Mouse (Mus musculus): ENCODE data around the gene Gm5678.
"Not testable (repeated sequence)": the region's sequence is repeated elsewhere in the genome, so short reads cannot be mapped to it uniquely, and the experiment has no call there.

Gm5678 gene

DNA sequence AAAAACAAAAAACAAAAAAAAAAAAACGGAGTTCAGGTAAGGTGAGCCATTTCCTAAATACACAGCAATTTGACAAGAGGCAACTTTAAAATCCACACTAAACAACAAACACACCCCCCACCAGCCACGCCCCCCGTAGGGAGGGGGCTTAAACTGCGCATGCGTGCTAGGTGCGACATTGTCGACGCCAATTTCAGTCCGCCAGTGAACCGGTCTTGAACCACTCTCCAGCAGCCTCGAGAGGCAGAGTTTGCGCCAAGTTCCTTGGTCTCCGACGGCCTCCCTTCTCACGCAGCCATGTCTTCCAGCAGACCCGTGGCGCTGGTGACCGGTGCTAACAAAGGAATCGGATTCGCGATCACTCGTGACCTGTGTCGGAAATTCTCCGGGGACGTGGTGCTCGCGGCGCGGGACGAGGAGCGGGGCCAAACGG, 20.2 kb upstream of the Gm5678 start:
- peak; percentile 83 to 89 for DNase-seq (ENCODE audit: low spot score in 2 of 2)

DNA sequence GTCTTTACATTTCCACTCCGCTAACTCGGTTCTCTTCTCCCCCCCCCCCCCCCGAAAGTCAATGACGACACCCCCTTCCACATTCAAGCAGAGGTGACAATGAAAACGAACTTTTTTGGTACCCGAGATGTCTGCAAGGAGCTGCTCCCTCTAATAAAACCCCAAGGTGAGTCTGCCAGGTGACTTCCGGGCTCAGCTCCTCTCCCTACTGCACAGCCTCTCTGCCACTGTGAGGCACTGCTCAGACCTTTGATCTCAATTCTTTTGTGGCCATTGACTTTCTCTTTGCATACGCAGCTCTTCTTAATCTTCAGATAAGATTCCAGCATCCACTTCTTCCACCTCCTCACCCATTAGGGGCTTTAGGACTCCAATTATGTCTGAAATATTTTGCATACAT, 19.2 kb upstream of the Gm5678 start:
- DNase-seq (ENCODE audit: low spot score in 2 of 2): no peak

DNA sequence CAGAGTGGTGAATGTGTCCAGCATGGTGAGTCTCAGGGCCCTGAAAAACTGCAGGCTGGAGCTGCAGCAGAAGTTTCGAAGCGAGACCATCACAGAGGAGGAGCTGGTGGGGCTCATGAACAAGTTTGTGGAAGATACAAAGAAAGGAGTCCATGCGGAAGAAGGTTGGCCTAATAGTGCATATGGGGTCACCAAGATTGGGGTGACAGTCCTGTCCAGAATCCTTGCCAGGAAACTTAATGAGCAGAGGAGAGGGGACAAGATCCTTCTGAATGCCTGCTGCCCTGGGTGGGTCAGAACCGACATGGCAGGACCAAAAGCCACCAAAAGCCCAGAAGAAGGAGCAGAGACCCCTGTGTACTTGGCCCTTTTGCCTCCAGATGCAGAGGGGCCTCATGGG, 18.1 kb upstream of the Gm5678 start:
- DNase-seq (ENCODE audit: low spot score in 2 of 2): no peak

DNA sequence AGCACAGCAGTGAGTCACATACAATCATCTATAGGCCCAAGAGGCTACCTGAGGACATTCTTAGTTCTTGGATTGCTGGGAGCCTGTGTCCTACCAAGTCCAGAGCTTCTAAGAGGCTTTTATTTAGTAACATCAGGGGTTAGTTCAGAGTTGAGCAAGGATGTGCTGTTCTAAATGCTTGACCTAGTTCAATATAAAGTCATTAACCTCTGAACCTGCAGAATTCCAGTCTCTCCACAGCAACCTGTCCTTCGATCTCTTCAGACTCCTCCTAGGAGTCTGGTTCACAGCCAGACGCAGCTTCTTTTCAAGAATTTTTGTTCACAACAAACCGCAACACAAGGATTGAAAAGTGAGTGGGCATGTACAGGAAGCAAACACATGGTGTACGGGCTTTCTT, 16.9 kb upstream of the Gm5678 start:
- no peak for DNase-seq (ENCODE audit: low spot score in 2 of 2)

DNA sequence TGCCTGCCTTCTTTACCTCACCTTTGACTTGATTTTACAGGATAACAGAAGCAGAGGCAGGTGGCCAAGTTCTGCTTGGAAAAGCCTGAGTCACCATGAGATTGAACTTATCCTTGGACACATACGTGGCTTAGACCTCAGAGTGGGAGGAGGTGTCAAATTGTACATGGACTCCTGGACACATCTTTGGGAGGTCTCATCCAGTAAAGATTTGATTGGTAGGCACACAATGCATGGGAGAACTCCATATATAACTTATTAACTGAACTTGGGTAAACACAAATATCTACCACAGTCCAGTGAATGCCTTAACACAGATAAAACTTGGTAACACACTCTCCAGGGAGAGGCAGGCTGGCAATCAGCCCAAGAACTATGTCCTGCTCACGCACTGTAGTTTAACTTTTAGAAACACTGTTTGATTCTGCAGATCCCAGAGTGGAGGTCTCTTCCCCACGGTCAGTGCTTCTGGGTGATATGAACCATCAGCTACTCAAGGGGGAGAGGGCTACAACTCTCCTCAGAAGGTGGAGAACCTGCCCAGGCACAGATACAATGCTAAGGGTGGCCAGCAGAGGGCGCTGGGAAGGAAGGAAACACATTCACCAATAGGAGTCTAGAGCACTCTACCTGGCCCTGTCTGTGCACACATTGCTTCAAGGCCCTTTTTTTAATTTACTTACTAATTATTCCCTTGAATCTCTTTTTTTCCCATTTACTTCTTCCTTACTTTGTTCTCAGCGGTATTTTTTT, 12.6 kb upstream of the Gm5678 start:
- peak in 1 of 2 experiments; percentile 57 for DNase-seq (ENCODE audit: low spot score in 2 of 2)

DNA sequence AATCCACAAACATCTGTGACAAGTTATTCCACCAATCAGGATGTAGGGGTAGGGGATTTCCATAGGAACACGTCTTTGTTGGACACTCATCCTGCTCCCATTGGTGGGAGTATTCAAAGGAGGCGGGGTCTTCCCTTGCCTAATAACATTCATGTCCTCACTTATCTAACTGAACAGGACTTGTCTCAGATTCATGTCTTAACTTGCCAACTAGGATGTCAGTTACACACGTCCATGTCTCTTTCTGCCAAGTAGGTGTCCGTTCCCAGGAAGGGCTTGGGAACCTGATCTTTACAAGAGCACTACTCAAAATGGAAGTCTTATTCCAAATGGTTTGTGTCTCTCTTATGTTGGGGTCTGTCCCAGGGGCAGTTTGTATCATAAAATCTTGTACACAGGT, 4.1 kb upstream of the Gm5678 start:
- not testable (repeated sequence) for DNase-seq (ENCODE audit: low spot score in 2 of 2)

DNA sequence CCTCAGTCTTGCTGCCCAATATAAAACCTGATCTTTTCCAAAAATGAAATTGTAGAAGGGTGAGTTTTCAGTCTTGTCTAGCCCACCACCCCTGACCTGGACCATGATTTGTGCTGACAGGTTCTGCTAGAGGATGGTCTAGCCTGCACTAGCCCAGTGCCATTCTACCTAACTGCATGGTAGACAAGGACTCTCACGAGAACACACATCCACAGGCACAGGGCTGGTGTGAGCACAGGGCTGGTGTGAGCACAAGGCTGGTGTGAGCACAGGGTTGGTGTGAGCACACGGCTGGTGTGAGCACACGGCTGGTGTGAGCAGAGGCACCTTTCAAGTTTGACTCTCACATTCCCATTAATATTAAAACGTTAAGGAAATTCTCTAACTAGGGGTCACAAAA, 3.2 kb upstream of the Gm5678 start:
- no peak for DNase-seq (ENCODE audit: low spot score in 2 of 2)

DNA sequence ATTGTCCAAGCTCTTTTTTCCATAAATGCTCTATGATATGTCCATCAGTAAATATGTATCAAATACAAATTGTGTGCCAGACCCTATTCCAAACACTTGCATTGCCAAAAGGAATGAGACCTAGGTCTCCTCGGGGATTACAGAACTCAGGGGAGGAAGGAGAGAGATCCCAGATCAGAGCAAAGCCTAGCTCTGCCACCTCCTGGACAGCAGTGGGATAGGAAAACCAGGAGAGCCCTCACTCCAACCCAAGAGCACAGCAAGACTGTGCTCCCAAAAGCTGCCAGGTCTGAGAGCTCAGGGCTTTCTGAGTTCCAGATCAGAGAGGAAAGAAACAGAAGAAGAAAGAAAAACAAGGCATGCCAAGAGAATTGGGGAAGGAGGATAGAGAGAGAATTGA, 1.2 kb upstream of the Gm5678 start:
- DNase-seq (ENCODE audit: low spot score in 2 of 2): peak in 1 of 2 experiments; percentile 49

DNA sequence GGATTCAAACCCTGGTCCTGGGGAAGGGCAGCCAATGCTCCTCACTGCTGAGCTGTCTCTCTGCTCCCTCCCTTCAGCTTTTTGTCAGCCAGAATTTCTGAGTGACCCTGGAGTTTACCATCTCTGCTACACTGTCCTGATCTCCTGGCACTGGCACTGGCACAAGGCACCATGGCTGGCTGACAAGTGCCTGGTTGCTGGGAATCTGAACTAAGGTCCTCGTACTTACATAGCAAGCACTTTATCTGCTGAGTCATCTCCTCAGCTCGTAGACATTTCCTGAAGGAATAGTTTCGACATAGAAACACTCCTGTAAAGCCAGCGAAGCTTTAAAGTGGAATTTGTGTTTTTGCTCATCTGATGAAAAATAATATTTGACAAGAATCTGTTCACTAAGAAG, 16.1 kb downstream of the Gm5678 start:
- no peak for DNase-seq (ENCODE audit: low spot score in 2 of 2)

DNA sequence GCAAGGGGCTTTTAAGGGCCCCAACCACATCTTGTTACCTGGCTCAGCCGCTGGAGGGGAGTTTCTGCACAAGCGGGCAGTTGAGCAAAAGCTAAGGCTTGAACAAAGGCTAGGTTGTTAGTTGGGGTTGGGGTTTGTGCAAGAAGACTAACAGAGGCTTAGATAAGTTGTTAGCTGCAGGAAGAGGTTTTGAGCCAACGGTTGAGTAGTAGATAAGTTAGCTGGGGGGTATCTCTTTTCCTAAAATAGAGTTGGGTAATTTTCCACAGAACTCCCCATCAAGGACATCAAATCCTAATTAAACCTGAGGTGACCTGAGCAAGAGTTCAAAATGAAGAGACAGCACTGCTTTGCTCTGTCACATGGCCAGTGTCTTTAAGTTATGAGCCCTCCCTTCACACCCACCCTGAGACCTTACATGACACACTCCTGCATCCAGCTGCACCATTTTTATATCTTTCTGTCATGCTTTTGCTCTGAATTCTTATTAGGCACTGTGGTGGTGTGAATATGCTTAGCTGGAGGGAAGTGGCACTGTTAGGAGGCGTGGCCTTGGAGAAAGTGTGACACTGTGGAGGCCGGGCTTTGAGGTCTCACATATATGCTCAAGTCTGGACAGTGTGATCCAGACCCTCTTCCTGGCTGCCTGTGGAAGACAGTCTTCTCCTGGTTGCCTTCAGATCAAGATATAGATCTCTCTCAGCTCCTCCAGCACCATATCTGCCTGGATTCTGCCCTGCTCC, 20.7 kb downstream of the Gm5678 start:
- no peak for DNase-seq (ENCODE audit: low spot score in 2 of 2)

DNA sequence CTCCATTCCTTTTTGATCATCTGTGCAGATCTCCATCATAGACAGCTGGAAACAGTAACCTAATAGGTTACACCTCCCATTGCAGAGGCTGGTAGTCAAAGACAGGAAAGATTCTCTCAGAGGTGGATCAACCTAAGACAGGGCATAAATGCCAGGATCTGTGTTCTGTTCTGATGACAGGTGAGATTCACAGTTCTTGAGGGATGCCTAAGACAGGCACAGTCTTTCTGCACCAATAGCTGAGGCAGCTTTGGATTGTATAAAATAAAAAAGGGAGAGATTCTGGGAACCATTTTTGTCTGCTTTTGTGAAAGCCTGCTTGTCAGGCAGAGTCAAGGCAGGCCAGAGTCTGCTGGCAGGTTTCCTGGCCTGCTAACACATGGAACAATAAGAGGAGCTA, 40.1 kb downstream of the Gm5678 start:
- DNase-seq (ENCODE audit: low spot score in 2 of 2): no peak

DNA sequence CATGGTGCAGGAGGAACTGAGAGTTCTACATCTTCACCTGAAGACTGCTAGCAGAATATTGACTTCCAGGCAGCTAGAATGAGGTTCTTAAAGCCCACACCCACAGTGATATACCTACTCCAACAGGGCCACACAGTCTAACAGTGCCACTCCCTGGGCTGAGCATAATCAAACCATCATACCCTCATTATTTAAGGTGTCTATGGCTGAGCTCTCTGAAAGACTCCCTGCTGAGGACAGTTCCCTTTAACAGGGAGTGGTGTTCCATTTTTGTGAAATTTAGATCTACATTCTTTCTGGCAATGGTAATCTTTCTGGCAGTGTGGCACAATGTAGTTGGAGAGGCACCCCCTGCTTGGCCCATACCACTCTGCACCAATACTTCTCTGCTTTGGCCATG, 41.6 kb downstream of the Gm5678 start:
- DNase-seq (ENCODE audit: low spot score in 2 of 2): no peak

DNA sequence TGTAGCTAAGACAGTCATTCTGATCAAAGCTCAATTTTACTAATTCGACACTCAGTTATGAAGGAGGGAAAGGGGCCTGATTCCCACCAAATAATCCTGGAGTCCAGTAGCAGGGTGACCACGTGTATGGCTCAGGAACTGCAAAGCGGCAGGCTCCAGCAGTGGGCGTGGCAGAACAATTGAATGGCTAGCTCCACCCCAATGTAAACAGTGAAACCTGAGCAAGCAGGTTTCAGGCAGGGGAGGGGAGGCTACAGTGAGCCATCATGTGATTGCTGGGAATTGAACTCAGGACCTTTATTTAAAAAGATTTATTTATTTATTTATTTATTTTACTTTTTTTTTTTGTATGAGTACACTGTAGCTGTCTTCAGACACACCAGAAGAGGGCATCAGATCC, 42.6 kb downstream of the Gm5678 start:
- not testable (repeated sequence) for DNase-seq (ENCODE audit: low spot score in 2 of 2)

DNA sequence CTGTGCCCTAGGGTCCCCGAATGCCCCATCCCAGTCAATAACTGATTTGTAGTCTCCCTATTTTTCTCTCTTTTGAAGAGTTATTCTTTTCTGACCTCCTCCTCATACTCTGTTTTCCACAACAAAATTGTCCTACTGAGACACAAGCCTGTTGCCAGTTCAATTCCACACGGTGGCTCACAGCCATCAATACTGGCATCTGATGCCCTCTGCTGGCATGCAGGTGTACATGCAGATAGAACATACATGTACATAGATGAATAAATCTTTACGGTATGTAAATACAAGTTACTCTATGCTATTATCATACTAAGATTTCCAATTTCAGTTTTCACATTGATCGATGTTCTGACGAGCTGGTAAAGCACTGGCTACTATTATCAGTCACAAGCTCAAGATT, 43.2 kb downstream of the Gm5678 start:
- no peak for DNase-seq (ENCODE audit: low spot score in 2 of 2)

DNA sequence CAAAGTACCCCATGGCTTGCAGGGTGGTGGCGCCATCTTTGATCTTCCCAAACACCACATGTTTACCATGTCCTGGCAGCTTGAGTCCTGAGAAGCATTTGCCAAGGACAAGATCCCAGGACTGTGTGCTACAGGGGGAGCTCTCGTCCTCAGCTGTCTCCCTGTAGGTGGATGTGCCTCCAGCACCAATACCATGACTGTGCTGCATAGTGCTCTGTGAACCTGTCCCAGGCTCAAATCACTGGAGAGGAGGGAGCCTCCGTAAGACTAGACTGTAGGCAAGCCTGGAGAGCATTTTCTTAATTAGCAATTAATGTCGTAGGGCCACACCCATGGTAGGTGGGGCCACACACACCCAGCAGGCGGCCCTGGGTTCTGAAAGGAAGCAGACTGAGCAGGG, 48.5 kb downstream of the Gm5678 start:
- DNase-seq (ENCODE audit: low spot score in 2 of 2): no peak

DNA sequence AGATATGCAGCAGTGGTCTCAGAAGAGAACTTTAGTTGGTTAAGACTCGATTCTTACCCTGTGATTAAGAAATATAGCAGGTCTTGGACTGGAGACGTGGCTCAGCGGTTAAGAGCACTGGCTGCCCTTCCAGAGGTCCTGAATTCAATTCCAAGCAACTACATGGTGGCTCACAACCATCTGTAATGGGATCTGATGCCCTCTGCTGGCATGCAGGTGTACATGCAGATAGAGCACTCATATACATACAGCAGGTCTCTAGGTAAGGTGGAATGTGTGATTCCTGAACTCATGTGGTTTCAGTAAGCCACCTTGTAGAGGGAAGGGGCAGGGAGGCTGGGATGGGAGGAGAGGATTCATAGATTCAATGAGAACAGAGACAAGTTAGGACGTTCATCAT, 50.3 kb downstream of the Gm5678 start:
- DNase-seq (ENCODE audit: low spot score in 2 of 2): no peak

DNA sequence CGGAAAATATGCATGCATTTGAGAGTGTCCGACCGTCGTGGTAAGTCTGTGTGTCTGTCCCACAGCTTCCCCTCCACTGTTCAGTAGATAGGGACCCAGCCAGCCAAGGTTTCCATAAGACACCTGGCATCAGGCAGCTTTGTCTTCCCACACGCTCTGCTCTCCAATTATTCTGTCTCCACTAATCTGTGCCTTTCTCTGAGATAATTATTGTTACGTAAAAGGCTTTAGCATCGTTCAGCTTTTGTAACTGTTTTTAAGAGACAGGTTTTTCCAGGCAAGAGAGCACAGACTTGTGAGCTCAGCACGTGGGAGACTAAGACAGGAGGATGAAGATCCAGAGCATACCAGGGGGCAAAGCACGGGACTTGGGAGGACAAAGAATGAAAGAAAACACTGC, 51.3 kb downstream of the Gm5678 start:
- DNase-seq (ENCODE audit: low spot score in 2 of 2): peak in 1 of 2 experiments; percentile 33
